Mouse (Mus musculus) T-helper 1 cell (primary cell): ENCODE measurements around the gene Mrpl46.

Source experiments
- in situ Hi-C: fragments of 300-600 bp; cut with MboI, MseI; formaldehyde crosslinking; loops from one replicate; pipeline ENCODE4 v1.15.1; 2025; ENCODE audit warnings: high pct_unique_total_duplicates

The Mrpl46 gene

GRCm38 (mm10) chr7:78769075-78769652 lies 14.2 kb downstream of the Mrpl46 start:
- in situ Hi-C loops = loop anchor here (5.0 to 25.0 kb wide), 5 partner anchors 114 to 732 kb away; no protein-coding TSS in a partner anchor

DNA sequence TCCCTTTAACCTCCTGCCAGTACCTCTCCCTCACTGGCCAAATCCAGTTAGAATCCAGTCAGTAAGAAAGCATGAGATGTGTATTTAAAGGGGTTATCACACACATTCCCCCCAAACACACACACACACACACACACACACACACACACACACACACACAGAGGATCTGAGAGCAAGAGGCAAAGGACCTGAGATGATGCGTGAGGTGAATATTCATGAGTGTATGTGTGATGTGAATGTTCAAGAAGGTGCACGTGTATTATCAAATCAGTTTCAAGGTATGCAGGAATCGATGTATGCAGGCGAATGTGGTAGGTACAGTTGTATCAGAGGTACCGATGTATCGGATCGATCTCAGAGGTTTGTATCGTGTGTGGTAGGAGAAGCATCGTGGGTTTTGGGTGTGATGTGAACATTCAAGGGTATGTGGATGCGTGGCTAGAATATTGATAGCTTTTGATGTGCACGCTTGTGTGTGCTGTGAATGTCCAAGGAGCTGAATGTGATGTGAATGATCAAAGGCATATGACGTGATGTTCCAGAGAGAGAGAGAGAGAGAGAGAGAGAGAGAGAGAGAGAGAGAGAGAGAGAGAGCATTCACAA lies 15.3 kb downstream of the Mrpl46 start:
- in situ Hi-C loops = loop anchor here (5.0 to 25.0 kb wide), 5 partner anchors 113 to 731 kb away; no protein-coding TSS in a partner anchor

DNA sequence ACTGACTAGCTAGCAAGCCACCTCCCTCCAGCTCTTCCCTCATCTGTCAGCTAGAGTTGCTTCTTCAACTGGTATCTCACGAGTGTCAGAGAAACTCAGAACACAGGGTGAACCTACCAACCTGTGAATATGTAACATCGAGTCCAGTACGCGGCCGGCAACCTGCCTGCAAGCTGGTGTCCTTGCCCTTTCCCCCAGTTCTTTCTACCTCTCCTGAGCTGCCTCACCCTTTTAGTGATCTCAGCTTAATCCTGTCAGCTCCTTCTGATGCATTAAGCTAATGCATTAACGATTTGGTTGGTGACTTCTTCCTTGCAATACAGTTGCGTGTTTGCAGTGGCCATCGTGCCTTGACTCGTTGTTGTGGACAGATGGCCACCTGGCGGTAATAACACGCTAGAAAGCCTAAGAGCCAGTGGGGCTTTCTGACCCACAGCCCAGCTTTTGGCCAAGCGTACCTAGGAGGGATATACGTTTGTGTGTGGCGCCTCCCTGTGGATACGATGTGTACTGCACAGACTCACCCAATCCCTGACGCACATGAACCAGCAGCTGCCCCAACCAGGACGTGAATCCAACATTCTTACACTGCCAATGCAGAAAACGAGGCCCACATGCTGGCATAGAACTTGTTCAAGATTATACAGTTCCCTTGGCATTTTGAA lies 17.2 kb downstream of the Mrpl46 start:
- in situ Hi-C loops = loop anchor here (5.0 to 25.0 kb wide), 5 partner anchors 111 to 729 kb away; no protein-coding TSS in a partner anchor

DNA sequence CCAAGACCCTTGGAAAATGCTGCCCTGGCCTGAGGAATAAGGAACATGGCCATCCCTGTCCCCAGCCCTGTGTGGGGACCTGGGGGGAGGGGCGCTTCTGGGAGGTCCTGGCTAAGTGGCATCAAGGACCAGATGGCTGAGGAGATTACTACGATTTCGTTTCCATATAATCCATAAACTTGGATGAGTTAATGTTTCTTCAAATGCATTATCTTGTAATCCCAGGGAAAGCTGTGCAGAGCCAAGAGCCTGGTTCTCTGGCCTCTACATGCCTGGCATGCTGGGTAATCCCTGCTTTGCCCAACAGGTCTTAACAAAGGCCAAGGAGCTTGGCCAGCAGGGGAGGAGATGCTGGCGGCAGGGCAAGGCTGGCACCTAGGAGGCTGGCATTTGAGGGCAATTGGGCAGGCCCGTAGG lies 18.1 kb downstream of the Mrpl46 start:
- in situ Hi-C loops = loop anchor here (5.0 to 25.0 kb wide), 5 partner anchors 110 to 728 kb away; no protein-coding TSS in a partner anchor

- in situ Hi-C loops = loop anchor here (5.0 to 25.0 kb wide), 5 partner anchors 36 to 726 kb away; no protein-coding TSS in a partner anchor
Observed at GRCm38 (mm10) chr7:78763801-78764200, 19.5 kb downstream of the Mrpl46 start.

DNA sequence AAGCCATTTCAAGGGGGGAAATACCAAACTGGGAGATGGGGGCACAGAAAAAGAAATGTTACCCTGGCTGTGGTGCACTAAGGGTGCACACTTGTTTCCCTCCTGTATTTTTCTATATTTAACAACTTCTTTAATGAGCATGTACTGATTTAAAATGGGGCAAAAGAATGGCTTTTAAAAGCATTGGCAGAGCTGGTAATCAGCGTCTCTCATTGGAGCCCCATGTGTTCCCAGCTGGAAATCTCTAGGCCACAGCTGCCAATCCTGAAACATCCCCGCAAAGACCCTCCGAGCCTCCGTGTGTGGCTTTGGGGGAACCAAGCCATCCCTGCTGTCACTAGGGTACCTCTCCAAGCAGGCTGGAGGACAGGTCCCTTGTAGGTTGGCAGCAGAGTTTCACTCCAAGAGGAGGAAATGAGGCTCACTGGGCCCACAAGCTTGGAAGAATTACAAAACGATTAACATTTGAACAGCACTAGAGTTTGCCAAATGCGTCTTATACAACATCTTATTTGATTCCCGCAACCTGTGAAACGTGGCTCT lies 28.8 kb downstream of the Mrpl46 start:
- in situ Hi-C loops = loop anchor here (25.0 kb wide), 1 partner anchor 717 kb away; no protein-coding TSS in a partner anchor

DNA sequence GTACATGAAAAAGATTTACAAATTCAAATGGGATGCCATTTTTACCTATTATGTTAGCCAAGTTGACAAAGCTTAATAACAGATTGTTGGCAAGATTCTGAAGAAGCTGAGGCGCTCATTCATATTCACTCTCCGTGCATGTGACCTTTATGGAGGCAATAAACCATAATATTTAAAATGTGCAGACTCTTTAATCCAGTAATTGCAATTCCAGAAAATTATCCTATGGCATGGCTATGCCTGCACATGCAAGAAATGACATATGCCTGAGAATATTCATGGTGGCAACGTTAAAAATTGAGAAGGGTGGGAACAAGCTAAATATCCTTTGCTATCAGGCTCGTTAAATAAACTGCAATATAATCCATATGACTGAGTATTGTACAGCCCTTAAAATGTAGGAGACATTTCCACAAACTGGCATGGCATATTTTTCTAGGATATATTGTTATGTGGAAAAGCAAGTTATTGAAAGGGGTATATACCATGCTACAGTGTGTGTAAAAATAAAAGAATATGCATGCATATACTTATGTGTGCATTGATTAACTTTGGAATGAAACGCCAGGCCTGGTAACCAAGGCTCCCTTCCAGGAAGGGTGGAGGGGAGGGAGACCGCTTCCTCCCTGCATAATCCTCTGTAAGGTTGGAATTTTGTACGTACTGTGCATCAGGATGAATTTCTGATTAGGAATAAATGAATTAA lies 29.4 kb downstream of the Mrpl46 start:
- in situ Hi-C loops = loop anchor here (25.0 kb wide), 1 partner anchor 717 kb away; no protein-coding TSS in a partner anchor

GRCm38 (mm10) chr7:78752961-78753360 lies 30.4 kb downstream of the Mrpl46 start:
- in situ Hi-C loops = loop anchor here (25.0 kb wide), 1 partner anchor 716 kb away; no protein-coding TSS in a partner anchor

DNA sequence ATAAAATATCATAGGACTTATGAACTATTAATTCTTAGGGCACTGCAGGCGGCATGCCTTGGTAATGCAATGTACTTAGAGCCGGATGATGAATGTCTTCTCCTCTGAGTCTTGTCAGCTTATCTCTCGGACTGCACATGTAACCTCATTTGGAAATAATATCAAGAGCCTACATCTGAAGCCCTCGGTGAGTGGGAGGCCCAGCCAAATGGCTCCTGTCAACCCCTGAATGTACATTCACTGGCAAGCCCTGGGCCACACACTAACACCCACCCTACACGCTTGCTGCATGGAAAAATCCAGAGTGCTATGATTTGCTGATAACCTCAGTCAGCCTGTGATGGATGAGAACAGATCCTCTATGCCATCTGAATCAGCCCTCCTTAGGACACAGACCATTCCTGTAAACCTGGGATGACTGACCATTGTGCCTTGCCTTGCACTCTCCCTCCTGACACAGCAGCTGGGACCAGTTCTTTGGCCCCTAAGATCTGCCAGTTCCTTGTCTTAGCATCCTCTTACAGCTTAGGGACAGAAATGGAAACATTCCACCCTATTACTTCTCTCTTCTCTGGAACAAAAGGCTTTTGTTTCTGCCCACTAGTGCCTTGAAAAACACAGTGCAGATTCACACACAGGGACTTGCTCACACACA lies 39.5 kb downstream of the Mrpl46 start:
- in situ Hi-C loops = no loop called here

DNA sequence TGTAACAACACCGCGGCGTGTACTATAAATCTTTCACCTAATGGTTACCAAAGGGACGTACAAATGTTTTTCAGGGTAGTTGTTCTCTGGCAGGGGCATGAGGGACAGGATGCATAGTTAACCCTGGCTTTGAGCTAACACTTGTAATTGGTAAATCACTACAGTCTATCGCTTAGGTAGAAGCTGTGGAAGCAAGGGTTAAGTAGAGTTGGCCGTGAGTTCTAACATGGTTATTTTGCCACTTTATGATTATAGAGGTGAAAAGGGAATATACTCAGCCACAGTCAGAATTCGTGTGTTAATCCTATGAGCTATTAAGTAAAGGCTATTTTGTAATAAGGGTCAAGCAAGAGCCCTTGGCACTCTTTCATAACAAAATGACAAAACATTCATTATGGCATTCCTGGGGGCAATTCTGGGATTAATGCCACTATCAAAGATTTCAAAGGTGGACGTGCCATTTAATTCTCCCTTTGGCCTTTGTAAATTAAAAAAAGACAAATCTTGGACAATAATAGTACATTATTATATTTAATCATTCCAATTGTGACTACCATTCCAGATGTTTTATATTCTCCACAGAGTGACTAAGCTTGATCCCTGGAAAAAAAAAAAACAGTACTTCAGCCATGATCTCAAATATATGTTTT lies 43.9 kb downstream of the Mrpl46 start:
- in situ Hi-C loops = no loop called here

- in situ Hi-C loops = no loop called here
Observed at GRCm38 (mm10) chr7:78737614-78738210, 45.6 kb downstream of the Mrpl46 start, which contains the start of gene Ntrk3. Ntrk3 (minus strand) TSS chr7:78738012.

DNA sequence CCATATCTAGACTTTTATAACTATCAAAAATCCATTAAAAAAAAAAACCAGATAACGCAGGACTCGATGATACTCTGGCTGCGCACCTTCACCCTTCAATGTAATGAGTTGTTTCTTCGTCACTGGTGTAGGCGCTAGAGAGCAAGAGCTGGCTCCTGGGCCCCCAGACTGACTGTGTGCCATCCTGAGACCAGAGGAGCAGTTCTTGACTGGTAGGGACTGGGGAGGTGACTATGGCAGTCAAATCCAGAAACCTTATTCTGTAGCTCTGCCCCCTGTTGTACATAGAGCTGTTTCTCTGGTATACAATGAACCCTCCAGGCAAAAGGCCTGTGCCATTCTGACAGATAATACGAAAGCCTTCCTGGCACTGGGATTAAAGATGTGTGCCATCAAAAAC lies 46.1 kb downstream of the Mrpl46 start:
- in situ Hi-C loops = no loop called here

DNA sequence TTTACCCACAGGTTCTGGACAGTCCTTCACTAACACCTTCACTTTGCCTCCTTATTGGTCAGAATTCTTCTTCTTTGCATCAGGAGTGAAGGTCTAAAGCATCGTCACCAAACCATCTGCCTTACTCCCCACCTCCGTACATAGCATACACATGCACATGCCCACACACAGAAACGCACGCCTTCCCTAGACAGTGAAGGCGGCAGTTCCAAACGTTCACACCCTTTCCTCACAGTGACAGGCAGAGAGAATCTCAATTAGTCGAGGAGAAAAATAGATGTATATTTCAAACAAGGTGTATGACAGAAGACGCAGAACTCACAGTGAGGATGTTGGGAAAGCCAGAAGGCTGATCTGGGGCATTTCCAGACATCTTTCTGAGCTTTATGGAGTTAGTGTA lies 51.9 kb downstream of the Mrpl46 start:
- in situ Hi-C loops = no loop called here
